Mouse (Mus musculus) lung, adult 2 months (tissue): ENCODE results near the gene Ttc37. TPM values are rescaled to one million over a fixed set of nuclear protein-coding genes. Genes with fewer than 3 reads are reported as not detected.

Source experiments
- DNase-seq: peaks from one replicate; pipeline ENCODE4 v3.0.0; 2022
- H3K4me1 ChIP-seq: fragments of 200-500 bp; 2 replicates; pipeline ENCODE4 v1.6.1; 2011; ENCODE audit warnings: low read length; ENCODE audit not compliant: control insufficient read depth, insufficient read depth
- H3K4me3 ChIP-seq: fragments of 200-500 bp; replicated peaks from 2 replicates; pipeline ENCODE3; 2011; ENCODE audit warnings: low read depth, mild to moderate bottlenecking, control low read depth, low read length; ENCODE audit errors: extremely low read depth
- CTCF ChIP-seq: fragments of 200-500 bp; IDR thresholded peaks from 2 replicates; pipeline ENCODE4 v1.5.1; 2011; ENCODE audit warnings: mild to moderate bottlenecking, low read length, control low read depth; ENCODE audit not compliant: insufficient read depth
- POLR2A ChIP-seq: fragments of 200-500 bp; IDR thresholded peaks from 2 replicates; pipeline ENCODE4 v1.6.1; 2011; ENCODE audit warnings: low read depth, mild to moderate bottlenecking, control low read depth, low read length, borderline replicate concordance; ENCODE audit errors: extremely low read depth
- whole genome bisulfite sequencing: fragments of 180-500 bp; shearing (Covaris S2); methylation state at CpG from one replicate; pipeline ENCODE4 v1.1.7; 2018; 5-methylcytosine and 5-hydroxymethylcytosine counted together
- polyA plus RNA-seq: library from polyadenylated mRNA; depleted of rRNA; stranded (reverse); fragments of >200 nt; gene quantifications from 2 replicates; pipeline ENCODE4 v1.2.3, GENCODE M21; 2012

The Ttc37 gene
- polyA plus RNA-seq, 1 experiment: 8.4 TPM

DNA sequence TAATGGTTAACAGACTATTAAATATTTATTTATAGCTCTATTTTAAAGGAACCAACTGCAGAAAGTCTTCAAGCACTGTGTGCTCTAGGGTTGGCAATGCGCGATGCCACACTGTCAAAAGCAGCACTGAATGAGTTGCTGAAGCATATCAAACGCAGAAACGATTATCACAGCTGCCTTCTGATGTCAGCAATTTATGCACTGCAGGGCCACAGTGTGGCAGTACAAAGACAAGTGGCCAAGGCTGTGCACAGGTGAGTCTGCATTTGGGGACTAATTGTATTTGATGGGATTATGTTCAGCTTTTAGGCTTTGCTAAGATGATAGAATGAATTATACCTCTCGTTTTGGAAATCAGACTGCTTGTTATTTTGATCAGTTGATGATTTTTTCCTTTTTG is 51.9 kb downstream of the Ttc37 start:
- Histone ChIP-seq H3K4me1 (no peaks in the 10 kb centered on the region), H3K4me3 (no peak overlapping the region)
- no peak for DNase-seq
- WGBS: 81% methylated on average over 5 of the region's 5 CpGs
- TF ChIP-seq CTCF (no peak), POLR2A (no peak)

DNA sequence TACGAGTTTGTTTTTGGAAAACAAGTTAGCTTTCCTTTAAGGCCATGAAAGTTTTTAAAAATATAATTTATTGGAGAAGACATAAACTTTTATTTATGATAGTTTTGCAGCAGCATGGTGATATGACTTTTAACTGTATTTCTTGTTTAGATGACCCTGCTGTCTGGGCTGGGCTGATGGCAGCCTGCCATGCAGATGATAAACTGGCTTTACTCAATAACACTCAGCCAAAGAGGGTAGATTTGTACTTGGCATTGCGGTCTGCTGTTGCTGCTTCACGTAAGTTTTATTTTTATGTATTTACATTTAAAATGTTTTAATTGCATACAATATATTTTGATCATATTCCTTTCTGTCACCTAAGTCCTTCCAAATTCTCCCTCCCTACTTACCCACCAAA is 58.6 kb downstream of the Ttc37 start:
- TF ChIP-seq CTCF (no peak), POLR2A (no peak)
- no peaks in the 10 kb centered on the region for H3K4me1 ChIP-seq
- no peak overlapping the region for H3K4me3 ChIP-seq
- 69% methylated on average over 3 of the region's 3 CpGs for whole genome bisulfite sequencing
- no peak for DNase-seq

DNA sequence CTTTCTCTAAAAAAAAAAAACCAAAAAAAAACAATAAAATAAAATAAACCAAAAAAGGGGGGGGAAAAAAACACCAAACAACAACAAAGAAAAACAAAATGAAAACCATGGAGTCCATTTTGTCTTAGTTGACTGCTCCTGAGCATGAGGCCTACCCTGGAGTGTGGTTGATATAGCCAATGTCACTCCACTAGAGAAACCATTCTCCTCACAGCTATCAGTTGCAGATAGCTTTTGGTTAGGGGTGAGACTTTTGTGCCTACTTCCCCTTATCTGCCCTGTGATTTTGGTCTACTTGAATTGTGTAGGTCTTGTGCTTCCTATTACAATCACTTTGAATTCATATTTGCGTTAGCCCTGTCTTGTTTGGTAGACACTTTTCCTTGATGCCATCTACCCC is 59.0 kb downstream of the Ttc37 start:
- 98% methylated on average over 1 of the region's 1 CpGs for WGBS
- H3K4me1 ChIP-seq: no peaks in the 10 kb centered on the region
- TF ChIP-seq POLR2A (no peak), CTCF (no peak)
- no peak overlapping the region for H3K4me3 ChIP-seq
- no peak for DNase-seq

DNA sequence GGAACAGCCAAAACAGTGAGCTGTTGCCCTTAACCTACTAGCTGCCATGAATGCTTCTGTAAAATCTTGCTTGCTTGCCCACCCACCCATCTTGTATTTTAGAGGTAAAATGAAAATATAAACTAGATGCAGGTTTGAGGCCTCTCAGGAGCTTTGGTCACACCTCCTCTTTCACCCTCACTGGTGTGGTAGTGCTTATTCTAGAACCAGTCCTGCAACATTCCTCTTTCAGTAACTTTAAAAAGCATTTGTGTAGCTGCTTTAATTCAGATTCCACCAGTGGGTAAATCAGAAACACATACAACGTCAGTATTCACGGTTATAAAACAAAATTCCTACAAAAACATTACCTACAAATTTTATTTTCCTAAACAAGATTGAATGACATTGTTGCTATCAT is 62.1 kb downstream of the Ttc37 start:
- no peak overlapping the region for H3K4me3 ChIP-seq
- no peaks in the 10 kb centered on the region for H3K4me1 ChIP-seq
- no peak for DNase-seq
- 83% methylated on average over 2 of the region's 2 CpGs for WGBS
- TF ChIP-seq POLR2A (no peak), CTCF (no peak)

DNA sequence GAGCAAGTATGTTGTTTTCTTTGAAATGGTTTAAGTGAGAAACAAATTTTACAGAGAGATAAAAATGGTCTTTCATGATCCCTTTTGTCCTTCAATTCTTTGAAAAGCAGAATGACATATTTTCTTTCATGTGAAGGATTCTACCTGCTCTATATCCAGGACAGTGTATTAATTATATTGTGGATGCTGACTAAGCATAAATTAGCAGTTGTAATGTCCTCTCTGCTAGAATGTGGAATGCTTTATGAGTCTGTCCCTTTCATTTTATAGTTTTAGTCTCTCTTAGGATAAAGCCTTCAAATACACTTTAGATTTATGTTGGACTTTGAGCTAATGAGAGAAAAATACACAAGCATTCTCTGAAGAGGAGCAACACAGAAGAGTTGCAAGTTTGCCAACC is 75.8 kb downstream of the Ttc37 start:
- H3K4me3 ChIP-seq: no peak overlapping the region
- no peaks in the 10 kb centered on the region for H3K4me1 ChIP-seq
- TF ChIP-seq POLR2A: no peak
- TF ChIP-seq CTCF: no peak
- DNase-seq: no peak

DNA sequence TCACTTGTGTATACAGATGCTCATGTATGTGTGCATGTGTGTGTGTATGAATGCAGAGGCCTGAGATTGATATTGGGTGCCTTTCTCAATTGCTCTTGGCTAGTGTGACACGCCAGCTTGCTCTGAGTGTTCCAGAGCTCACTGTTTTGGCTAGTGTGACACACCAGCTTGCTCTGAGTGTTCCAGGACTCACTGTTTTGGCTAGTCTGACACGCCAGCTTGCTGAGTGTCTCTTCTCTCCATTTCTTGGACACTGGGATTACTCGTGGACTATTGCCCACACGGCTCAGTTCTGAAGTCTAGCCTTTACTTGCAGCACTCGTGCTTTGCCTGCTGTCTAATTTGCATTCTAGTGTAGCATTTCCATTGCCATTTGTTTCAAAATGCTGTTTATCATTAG is 80.2 kb downstream of the Ttc37 start:
- Histone ChIP-seq H3K4me3 (no peak overlapping the region), H3K4me1 (no peaks in the 10 kb centered on the region)
- no peak for TF ChIP-seq POLR2A
- no peak for TF ChIP-seq CTCF
- no peak for DNase-seq
- 92% methylated on average over 5 of the region's 5 CpGs for WGBS

DNA sequence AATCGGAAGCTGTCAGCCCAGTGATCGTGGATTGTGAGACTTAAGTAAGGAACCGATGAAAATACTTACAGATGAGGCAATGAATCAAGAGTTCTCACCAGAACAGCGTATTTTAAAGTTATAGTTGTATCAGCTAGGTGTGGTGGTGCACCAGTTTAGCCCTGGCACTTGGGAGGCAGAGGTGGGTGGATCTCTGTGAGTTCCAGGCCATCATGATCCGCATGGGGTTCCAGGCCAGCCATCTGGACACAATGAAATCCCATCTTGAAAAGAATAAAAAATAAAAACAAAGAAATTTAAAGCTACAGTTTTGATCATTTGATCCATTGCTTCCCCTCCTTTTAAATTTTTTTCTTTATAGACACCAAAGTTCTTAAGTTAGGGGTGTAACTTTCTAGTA is 89.1 kb downstream of the Ttc37 start:
- 95% methylated on average over 5 of the region's 5 CpGs for WGBS
- H3K4me3 ChIP-seq: no peak overlapping the region
- no peaks in the 10 kb centered on the region for H3K4me1 ChIP-seq
- DNase-seq: no peak
- TF ChIP-seq POLR2A (no peak), CTCF (no peak)

DNA sequence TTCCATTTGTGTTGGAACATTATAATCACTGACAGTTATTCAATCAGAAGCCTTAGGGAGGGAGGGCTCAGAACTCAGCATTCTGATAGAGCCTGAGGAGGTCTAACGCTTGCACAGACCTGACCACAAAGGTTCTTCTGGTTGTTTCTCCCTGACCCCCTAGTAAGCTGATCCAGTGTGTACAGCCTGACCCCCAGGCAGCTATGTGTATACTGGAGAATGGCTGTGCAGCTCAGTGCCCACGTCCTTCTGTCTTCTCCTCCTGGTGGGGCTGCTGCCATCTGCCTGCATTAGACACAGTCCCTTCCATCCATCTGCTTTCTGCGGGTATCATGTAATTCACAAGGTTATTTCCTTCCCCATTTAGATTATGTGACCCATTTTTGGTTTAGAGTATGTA is 90.7 kb downstream of the Ttc37 start:
- no peak for TF ChIP-seq CTCF
- TF ChIP-seq POLR2A: no peak
- DNase-seq: no peak
- no peak overlapping the region for H3K4me3 ChIP-seq
- H3K4me1 ChIP-seq: no peaks in the 10 kb centered on the region
- WGBS: 86% methylated on average over 3 of the region's 3 CpGs

DNA sequence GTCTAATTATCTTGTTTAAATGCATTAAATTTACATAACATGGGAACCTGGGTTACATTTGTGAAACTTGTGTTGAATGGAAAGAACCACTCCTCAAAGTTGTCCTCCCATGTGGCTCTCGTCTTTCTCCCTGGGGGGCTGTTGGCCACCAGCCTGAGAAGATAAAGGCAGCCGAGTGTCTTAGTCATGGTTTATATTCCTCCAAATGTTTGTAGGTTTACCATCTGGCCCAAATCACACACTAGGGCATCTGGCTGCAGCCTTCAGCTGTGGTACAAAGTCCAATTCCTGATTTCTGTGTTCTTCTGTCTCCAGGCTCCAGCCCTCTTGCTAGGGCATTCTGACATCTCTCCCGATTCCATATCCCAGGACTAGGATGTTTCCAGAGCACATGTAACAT is 91.7 kb downstream of the Ttc37 start:
- H3K4me1 ChIP-seq: no peaks in the 10 kb centered on the region
- no peak for DNase-seq
- TF ChIP-seq POLR2A: no peak
- WGBS: 86% methylated on average over 3 of the region's 3 CpGs
- H3K4me3 ChIP-seq: no peak overlapping the region

DNA sequence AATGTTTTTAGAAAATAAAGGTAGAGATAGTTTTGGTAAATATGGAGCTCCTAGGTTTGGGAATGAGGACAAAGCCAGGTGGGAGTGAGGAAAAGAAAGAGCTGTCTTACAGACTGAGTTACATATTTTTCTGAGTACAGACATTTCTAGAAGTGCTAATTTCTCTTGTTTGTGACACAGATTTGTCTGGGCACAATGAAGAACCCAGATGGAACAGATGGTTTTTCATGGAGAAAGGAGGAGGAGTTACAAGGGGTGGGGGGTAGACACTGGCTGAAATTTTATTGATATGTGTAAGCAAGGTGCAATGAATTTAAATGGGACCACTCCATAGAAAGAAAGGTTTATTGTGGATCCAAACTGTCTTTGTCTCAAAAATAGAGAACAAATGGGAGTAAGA is 96.4 kb downstream of the Ttc37 start:
- no peak overlapping the region for H3K4me3 ChIP-seq
- no peak for DNase-seq
- TF ChIP-seq CTCF: no peak
- no peak for TF ChIP-seq POLR2A
- H3K4me1 ChIP-seq: no peaks in the 10 kb centered on the region

DNA sequence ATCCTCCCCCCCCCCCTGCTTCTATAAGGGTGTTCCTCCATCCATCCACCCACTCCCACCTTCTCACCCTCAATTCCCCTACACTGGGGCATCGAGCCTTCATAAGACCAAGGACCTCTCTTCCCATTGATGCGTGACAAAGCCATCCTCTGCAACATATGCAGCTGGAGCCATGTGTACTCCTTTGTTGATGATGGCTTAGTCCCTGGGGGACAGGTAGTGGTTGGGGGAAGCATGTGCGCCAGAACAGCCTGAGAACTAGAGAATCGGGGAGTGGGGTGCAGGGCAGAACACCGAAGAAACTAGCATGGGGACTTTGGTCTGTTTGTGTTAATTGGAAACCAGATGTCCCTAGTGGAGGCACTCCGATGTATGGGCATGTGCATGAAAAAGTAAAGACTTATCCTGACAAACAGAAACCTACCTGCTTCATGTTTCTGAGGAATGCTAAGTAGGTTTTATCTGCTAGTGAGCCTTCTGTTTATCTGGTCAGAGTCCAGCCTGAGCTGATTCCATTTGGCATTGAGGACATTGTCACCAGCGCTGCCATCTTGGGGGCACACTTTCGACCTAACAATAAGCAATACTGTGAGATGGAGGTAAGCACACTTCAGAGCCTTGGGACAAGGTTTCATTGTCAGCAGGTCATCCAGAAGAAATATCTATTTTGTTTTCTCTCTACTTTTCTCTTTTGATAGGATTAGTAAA is 97.1 kb downstream of the Ttc37 start:
- 96% methylated on average over 8 of the region's 8 CpGs for WGBS
- DNase-seq: no peak
- H3K4me3 ChIP-seq: no peak overlapping the region
- TF ChIP-seq POLR2A: no peak
- no peak for TF ChIP-seq CTCF
- no peaks in the 10 kb centered on the region for H3K4me1 ChIP-seq
